Mouse (Mus musculus): ENCODE data around the gene Zfp932.
"Not testable (repeated sequence)": the region's sequence is repeated elsewhere in the genome, so short reads cannot be mapped to it uniquely, and the experiment has no call there.

Zfp932 gene

DNA sequence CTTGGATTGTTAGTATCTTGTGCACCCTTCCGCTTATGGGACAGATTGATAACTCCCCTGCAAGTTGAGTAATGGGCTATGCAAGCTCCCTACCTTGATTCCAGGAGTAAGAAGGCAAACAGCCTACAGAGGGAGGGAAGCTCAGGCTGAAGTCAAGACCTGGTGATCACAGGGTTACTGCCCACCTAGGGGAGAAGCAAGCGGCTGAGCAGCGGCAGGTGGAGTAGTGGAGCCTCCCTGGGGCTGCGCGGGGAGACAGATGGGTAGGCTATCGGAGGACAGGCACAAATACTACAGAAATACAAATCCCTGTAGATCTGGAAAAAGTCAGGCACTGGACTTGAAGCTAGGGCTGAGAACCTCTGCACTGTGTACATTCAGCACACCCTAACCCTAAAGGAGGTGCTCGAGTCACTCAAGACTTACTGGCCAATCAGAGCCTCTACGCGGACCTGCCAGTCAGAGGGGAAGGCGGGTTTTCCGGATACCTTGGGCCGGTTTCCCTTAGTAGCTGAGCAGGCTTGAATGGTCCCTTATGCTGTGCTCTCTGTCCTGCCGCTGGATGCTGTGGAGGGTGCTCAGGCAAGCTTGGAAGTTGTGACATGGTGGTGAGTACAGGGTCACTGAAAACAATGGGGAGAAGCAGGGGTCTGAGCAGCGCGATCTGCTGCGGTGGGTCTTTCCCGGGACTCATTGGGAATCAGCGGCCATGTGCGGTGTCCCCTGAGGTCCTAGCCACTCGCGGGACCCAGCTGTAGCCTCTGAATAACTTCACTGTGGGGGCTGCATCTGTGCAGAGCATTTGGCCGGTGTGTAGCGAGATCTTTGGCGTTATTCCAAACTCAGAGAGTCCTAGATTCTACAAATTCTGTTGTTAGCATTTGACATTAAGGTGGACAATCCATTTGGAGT lies at the start of gene Zfp932:
Gene Zfp932 (plus strand): TSS at position 496 of the 912 bp plus-strand sequence.
- peak; percentile 89 to 90 for DNase-seq (ENCODE audit: low spot score in 2 of 2)

DNA sequence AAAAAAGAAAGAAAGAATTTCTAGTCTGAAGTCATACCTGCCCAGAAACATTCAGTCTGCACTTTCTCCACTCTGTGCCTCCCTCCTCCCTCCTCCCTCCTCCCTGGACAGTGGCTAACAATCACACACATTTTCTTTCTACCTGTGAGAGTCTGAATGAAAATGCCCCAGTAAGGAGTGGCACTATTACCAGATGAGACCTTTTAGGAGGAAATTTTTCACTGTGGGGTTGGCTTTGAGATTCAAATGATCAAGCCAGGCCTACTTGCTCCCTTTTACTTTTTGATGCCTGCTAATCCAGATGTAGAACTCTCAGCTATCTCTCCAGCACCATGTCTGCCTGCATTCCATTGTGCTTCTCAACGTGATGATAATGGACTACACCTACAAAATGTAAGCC lies 46.0 kb upstream of the Zfp932 start:
- DNase-seq (ENCODE audit: low spot score in 2 of 2), result no peak

DNA sequence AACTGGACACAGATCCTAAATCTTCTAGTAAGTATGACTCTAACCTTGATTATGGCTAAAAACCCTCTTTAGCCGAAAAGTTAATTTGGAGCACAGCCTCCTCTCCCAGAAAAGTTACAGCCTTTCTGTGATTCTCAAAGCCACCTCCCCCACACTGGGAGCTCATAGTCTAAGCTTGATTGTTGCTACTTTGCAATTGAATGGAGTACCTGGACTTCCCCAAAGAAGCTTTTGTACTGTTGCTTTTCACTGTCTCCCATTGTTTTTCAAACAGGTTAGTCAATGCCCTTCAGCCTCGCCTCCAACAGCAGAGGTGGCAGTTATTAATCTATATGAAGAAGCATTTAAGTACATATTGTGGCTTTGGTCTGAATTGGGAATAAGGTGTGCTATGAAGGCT lies 15.6 kb upstream of the Zfp932 start:
- DNase-seq (ENCODE audit: low spot score in 2 of 2), result not testable (repeated sequence)

DNA sequence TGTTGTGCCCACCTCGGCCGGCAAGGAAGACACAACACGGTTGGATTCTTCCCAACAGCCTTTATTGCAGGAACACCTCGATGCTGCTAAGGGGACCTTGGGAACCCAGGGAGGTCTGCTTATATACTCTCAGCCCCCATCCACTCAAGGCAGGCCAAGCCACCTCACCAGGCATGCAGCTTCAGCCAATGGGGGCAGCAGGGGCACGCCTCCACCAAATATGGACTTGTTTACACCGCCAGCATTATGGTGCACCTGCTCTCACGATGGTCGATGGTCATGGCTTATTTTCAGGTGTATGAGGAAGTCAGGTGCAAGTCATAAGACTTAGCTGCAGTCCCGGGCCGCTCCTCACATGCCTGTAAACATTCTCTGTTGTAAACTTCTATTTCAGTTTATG lies 860 bp upstream of the Zfp932 start:
- peak in 1 of 2 experiments; percentile 21 for DNase-seq (ENCODE audit: low spot score in 2 of 2)

DNA sequence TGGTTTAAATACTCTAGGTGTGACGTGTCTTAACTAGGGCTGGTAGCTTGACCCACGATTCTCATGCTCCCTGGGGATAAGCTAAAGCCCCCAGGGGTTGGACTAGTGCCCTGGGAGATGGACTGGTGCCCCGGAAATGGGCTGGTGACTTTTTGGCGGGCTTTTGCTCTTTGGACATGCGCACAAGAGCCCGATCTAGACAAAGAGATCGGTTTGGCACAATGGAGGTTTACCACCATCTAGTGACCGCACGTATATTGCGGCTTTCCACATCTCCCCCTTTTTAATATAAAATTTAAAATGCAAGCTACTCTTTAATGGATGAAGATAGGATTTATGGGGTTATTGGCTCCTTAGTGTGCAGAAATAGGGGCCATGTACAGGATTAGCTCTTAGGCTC lies 19.5 kb downstream of the Zfp932 start:
- DNase-seq (ENCODE audit: low spot score in 2 of 2), result not testable (repeated sequence)

DNA sequence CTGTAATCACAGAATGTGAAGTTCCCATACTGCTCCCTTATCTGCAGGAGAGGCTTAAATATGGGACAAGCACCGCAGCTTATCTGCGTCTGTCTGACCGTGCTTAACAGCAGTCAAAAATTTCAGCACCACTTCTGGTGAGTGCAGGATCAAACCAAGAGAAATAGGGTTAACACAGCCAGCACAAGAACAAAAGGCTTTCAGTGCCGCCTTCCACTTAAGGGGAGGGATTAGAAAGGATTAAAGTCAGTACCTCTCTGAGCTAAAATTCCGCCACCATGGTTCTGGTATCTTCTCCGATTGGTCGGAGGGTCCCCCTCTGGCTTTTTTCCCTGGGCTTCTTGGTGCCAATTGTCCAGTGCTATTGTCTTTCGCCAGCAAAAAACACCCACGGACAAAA lies 27.0 kb downstream of the Zfp932 start:
- no peak for DNase-seq (ENCODE audit: low spot score in 2 of 2)

DNA sequence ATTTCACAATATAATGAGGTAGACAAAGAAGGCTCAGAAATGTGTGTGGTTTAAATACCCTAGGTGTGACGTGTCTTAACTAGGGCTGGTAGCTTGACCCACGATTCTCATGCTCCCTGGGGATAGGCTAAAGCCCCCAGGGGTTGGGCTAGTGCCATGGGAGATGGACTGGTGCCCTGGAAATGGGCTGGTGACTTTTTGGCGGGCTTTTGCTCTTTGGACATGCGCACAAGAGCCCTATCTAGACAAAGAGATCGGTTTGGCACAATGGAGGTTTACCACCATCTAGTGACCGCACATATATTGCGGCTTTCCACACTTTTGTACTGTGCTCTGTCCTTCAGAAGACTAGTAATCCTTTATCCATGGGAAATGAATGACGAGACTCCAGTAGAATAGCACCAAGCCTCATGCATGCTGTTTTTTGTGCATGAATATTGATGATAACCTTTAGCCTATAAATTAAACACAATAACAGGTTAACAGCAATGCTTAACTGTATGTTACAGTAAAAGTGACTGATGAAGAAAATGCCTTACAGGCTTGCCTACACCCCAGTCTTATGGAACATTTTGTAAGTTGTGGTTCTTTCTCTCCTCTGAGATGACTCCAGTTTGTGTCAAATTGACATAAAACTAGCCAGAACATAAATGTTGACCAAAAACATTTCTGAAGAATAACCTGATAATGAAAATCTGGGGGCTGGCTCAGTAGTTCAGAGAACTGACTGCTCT lies 27.5 kb downstream of the Zfp932 start:
- DNase-seq (ENCODE audit: low spot score in 2 of 2), result peak; percentile 63 to 69

DNA sequence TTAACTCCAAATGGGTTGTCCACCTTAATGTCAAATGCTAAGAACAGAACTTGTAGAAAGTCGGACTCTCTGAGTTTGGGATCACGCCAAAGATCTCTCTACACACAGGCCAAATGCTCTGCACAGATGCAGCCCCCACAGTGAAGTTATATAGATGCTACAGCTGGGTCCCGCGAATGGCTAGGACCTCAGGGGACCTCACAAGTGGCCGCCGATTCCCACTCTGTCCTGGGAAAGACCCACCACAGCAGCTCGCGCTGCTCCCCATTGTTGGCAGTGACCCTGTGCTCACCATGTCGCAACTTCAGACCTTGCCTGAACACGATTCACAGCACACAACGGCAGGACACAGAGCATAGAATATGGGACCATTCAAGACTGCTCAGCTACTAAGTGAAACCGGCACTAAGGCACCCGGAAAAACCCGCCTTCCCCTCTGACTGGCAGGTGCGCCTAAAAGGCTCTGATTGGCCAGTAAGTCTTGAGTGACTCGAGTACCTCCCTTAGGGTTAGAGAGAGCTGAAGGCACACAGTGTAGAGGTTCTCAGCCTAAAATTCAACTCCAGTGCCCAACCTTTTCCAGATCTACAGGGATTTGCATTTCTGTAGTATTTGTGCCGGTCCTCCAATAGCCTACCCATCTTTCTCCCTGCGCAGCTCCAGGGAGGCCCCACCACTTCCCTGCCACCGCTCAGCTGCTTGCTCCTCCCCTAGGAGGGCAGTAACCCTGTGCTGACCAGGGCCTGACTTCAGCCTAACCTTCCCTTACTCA lies 61.5 kb downstream of the Zfp932 start:
- peak; percentile 88 to 93 for DNase-seq (ENCODE audit: low spot score in 2 of 2)

Measured in right cerebral cortex, postnatal 10 days (tissue).